Mouse (Mus musculus): ENCODE data around the gene Reep6. TPM values are rescaled to one million over a fixed set of nuclear protein-coding genes. Genes with fewer than 3 reads are reported as not detected.
A peak's percentile ranks its signal among the peaks of the same experiment; 100 is the strongest.
"Not testable (repeated sequence)": the region's sequence is repeated elsewhere in the genome, so short reads cannot be mapped to it uniquely, and the experiment has no call there.

The Reep6 gene
- polyA plus RNA-seq, 1 experiment: 1.7 TPM

GRCm38 (mm10) chr10:80339941-80340750 lies 10.4 kb downstream of the Reep6 start:
- Histone ChIP-seq H3K4me3 (ENCODE audit: insufficient read depth, low read length) (no peak overlapping the region), H3K27ac (ENCODE audit: insufficient read depth, low read length) (no peak overlapping the region), H3K4me1 (ENCODE audit: control insufficient read depth, insufficient read depth, low read length) (peaks cover 5% of the 10 kb centered on the region; the same call in 1 of the 2 replicates)
- TF ChIP-seq POLR2A (IDR thresholded peaks at IDR 0.05; ENCODE audit: low read depth, low read length) (peak; percentile 31), CTCF (IDR thresholded peaks at IDR 0.05; ENCODE audit: borderline replicate concordance, insufficient read depth, low read length) (peak; percentile 73)

GRCm38 (mm10) chr10:80341026-80341425 lies 11.3 kb downstream of the Reep6 start:
- Histone ChIP-seq H3K4me3 (ENCODE audit: insufficient read depth, low read length) (no peak overlapping the region), H3K4me1 (ENCODE audit: control insufficient read depth, insufficient read depth, low read length) (peaks cover 9% of the 10 kb centered on the region; the same call in 1 of the 2 replicates), H3K27ac (ENCODE audit: insufficient read depth, low read length) (no peak overlapping the region)
- no peak for TF ChIP-seq CTCF (IDR thresholded peaks at IDR 0.05; ENCODE audit: borderline replicate concordance, insufficient read depth, low read length)
- no peak for TF ChIP-seq POLR2A (IDR thresholded peaks at IDR 0.05; ENCODE audit: low read depth, low read length)

GRCm38 (mm10) chr10:80341491-80342304 lies 11.9 kb downstream of the Reep6 start:
- TF ChIP-seq POLR2A (IDR thresholded peaks at IDR 0.05; ENCODE audit: low read depth, low read length) (0 out of 2 replicates have a peak, but pooled peaks have one; percentile 20), CTCF (IDR thresholded peaks at IDR 0.05; ENCODE audit: borderline replicate concordance, insufficient read depth, low read length) (no peak)
- no peak overlapping the region for H3K27ac ChIP-seq (ENCODE audit: insufficient read depth, low read length)
- H3K4me1 ChIP-seq (ENCODE audit: control insufficient read depth, insufficient read depth, low read length): peaks cover 9% of the 10 kb centered on the region; the same call in 1 of the 2 replicates
- no peak overlapping the region for H3K4me3 ChIP-seq (ENCODE audit: insufficient read depth, low read length)

DNA sequence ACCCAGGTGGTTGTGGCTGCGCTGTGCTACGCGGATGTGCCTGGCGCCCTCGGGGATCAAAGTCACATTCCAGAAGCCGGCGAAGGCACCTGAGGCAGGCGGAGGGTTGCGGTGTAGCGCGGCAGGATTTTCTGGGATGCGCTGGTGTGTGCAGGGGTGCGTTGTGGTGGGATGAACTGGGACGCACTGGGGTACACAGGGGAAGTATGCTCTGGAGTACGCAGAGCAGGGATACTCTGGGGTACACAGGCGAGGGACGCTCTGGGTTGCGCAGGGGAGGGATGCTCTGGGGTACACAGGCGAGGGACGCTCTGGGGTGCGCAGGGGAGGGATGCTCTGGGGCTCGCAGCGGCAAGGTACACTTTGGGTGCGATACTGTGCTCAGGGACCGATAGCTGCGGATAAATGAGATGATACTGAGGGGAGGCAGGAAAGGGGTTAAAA lies 12.6 kb downstream of the Reep6 start:
- no peak overlapping the region for H3K4me3 ChIP-seq (ENCODE audit: insufficient read depth, low read length)
- H3K4me1 ChIP-seq (ENCODE audit: control insufficient read depth, insufficient read depth, low read length): peaks cover 9% of the 10 kb centered on the region; the same call in 1 of the 2 replicates
- no peak for TF ChIP-seq CTCF (IDR thresholded peaks at IDR 0.05; ENCODE audit: borderline replicate concordance, insufficient read depth, low read length)
- TF ChIP-seq POLR2A (IDR thresholded peaks at IDR 0.05; ENCODE audit: low read depth, low read length): no peak
- H3K27ac ChIP-seq (ENCODE audit: insufficient read depth, low read length): no peak overlapping the region

DNA sequence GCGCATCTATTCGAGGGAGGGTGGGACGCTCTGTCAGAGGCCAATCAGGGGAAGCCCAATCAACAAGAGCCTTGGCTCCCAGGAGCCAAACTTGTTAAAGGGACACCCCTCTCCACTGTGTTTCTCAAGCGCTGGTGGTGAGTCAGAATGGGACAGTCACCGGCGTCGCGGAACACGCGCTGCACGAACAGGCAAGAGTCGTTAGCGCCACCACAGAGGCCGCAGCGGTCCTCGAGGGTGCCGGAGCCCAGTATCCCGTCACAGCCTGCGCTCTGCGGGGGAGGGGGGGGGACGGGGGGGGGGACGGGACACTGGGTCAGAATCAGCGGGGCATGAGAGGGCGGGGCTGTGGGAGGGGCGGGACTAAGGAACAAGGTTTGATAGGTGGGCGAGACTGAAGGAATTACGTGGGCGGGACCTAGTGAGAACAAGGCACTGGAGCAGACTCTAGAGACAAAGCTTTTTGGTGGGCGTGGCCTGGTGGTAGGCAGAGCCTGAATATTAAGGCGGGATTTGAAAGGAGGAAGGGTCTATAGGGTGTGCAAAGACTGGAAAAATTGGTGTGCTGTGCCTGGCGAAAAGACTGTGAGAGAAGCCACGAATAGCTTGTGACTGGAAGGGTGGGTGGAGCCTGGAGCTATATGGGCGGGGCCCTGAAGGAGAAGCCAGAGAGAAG lies 13.1 kb downstream of the Reep6 start:
- Histone ChIP-seq H3K4me3 (ENCODE audit: insufficient read depth, low read length) (no peak overlapping the region), H3K27ac (ENCODE audit: insufficient read depth, low read length) (no peak overlapping the region), H3K4me1 (ENCODE audit: control insufficient read depth, insufficient read depth, low read length) (peaks cover 9% of the 10 kb centered on the region; the same call in 1 of the 2 replicates)
- no peak for TF ChIP-seq CTCF (IDR thresholded peaks at IDR 0.05; ENCODE audit: borderline replicate concordance, insufficient read depth, low read length)
- no peak for TF ChIP-seq POLR2A (IDR thresholded peaks at IDR 0.05; ENCODE audit: low read depth, low read length)

GRCm38 (mm10) chr10:80343425-80343895 lies 13.7 kb downstream of the Reep6 start:
- TF ChIP-seq POLR2A (IDR thresholded peaks at IDR 0.05; ENCODE audit: low read depth, low read length) (no peak), CTCF (IDR thresholded peaks at IDR 0.05; ENCODE audit: borderline replicate concordance, insufficient read depth, low read length) (no peak)
- Histone ChIP-seq H3K27ac (ENCODE audit: insufficient read depth, low read length) (no peak overlapping the region), H3K4me1 (ENCODE audit: control insufficient read depth, insufficient read depth, low read length) (peaks cover 9% of the 10 kb centered on the region; the same call in 1 of the 2 replicates), H3K4me3 (ENCODE audit: insufficient read depth, low read length) (no peak overlapping the region)

DNA sequence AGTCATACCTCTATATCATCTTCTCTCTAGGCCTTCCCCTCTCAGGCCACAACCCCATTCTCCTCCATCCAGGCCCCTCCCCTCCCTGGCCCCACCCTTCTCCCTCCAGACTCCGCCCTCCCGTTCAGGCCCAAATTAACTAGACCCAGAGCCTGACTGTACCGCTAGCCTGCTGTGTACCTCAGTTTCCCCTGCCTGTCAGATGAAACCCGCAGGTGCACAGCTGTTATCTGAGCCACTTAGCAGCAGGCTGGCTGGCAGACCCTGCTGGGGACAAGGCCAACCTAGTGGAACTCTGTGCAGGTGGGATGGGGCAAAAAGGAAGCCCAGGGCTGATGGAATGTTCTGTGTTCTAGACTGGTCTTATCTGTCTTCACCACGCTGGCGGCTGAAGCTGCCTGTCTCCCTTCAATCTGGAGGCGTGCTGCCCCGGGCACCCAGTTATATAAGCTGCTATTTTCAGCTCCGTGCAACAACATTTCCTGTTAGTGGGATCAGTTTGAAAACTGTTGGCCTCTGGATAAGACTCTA lies 14.4 kb downstream of the Reep6 start:
- Histone ChIP-seq H3K4me1 (ENCODE audit: control insufficient read depth, insufficient read depth, low read length) (peaks cover 9% of the 10 kb centered on the region; the same call in 1 of the 2 replicates), H3K4me3 (ENCODE audit: insufficient read depth, low read length) (no peak overlapping the region), H3K27ac (ENCODE audit: insufficient read depth, low read length) (no peak overlapping the region)
- TF ChIP-seq CTCF (IDR thresholded peaks at IDR 0.05; ENCODE audit: borderline replicate concordance, insufficient read depth, low read length) (no peak), POLR2A (IDR thresholded peaks at IDR 0.05; ENCODE audit: low read depth, low read length) (no peak)

DNA sequence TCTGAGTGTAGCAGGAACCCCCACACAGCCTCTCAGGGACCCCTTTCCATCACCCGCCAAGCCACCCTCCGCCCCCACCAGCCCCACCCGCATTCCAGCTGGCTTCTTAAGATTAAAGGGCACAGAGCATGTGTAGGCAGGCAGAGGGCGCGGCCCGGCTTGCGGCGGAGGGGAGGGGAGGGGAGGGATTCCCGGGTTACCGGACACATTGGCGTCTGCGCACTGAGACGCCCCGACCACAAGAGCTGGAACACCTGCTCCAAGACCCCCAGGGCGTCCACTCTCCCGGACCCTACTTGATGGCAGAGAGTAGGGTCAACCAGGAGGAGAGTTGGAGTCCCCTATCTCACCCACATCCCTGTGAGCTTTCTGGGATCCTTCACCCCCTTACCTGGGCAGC lies 15.4 kb downstream of the Reep6 start:
- peaks cover 9% of the 10 kb centered on the region; the same call in 1 of the 2 replicates for H3K4me1 ChIP-seq (ENCODE audit: control insufficient read depth, insufficient read depth, low read length)
- no peak overlapping the region for H3K27ac ChIP-seq (ENCODE audit: insufficient read depth, low read length)
- TF ChIP-seq CTCF (IDR thresholded peaks at IDR 0.05; ENCODE audit: borderline replicate concordance, insufficient read depth, low read length) (no peak), POLR2A (IDR thresholded peaks at IDR 0.05; ENCODE audit: low read depth, low read length) (no peak)
- H3K4me3 ChIP-seq (ENCODE audit: insufficient read depth, low read length): no peak overlapping the region

DNA sequence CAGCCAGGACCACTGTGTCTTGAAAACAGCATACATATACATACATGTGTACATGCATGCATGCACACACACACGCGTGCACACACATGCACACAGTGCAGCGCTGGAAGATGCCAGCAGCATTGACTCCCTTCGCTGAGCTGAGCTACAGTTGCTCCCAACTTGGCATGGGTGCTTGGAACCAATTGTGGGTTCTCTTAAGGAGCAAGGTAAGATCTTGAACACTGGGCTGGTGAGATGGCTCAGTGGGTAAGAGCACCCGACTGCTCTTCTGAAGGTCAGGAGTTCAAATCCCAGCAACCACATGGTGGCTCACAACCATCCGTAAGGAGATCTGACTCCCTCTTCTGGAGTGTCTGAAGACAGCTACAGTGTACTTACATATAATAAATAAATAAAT lies 16.2 kb downstream of the Reep6 start:
- not testable (repeated sequence) for H3K4me3 ChIP-seq (ENCODE audit: insufficient read depth, low read length); H3K27ac ChIP-seq (ENCODE audit: insufficient read depth, low read length); H3K4me1 ChIP-seq (ENCODE audit: control insufficient read depth, insufficient read depth, low read length)

Measured in embryonic fibroblast, embryonic 13.5 days (primary cell).